Mouse (Mus musculus) heart, embryonic 15.5 days (tissue): Measurements from ENCODE around the gene Gm45194. TPM values are rescaled to one million over a fixed set of nuclear protein-coding genes. Genes with fewer than 3 reads are reported as not detected.

Experiments used
- ATAC-seq: fragments of 200-750 bp; cut with Nextera tagmentation; replicated peaks from 2 replicates; pipeline ENCODE4 v1.8.0; 2017; ENCODE audit warnings: low read depth, moderate TSS enrichment; ENCODE audit not compliant: insufficient number of reproducible peaks, insufficient read depth, low FRiP score
- H3K27ac ChIP-seq: fragments of 300-500 bp; sonication (generic); 2 replicates; pipeline ENCODE4 v1.5.1; 2015; ENCODE audit warnings: mild to moderate bottlenecking, inconsistent platforms
- H3K27me3 ChIP-seq: fragments of 300-500 bp; sonication (generic); 2 replicates; pipeline ENCODE4 v1.6.1; 2015; ENCODE audit warnings: inconsistent platforms
- H3K36me3 ChIP-seq: fragments of 300-500 bp; sonication (generic); 2 replicates; pipeline ENCODE4 v1.6.1; 2015; ENCODE audit warnings: mild to moderate bottlenecking, inconsistent platforms
- H3K4me1 ChIP-seq: fragments of 300-500 bp; sonication (generic); replicated peaks from 2 replicates; pipeline ENCODE4 v1.6.1; 2015; ENCODE audit warnings: inconsistent platforms
- H3K4me2 ChIP-seq: fragments of 300-500 bp; sonication (generic); 2 replicates; pipeline ENCODE4 v1.6.1; 2015; ENCODE audit warnings: inconsistent platforms, mild to moderate bottlenecking, moderate library complexity
- H3K4me3 ChIP-seq: fragments of 300-500 bp; sonication (generic); 2 replicates; pipeline ENCODE4 v1.5.1; 2015; ENCODE audit warnings: mild to moderate bottlenecking, inconsistent platforms
- H3K9ac ChIP-seq: fragments of 300-500 bp; sonication (generic); 2 replicates; pipeline ENCODE4 v1.6.1; 2015; ENCODE audit warnings: mild to moderate bottlenecking, inconsistent platforms
- H3K9me3 ChIP-seq: fragments of 300-500 bp; sonication (generic); replicated peaks from 2 replicates; pipeline ENCODE4 v1.6.1; 2016; ENCODE audit warnings: inconsistent platforms
- WGBS: fragments of 180-500 bp; shearing (Covaris S2); methylation state at CpG from one replicate; pipeline ENCODE4 v1.1.7; 2015; ENCODE audit warnings: mixed read lengths; 5-methylcytosine and 5-hydroxymethylcytosine counted together
- polyA plus RNA-seq: library from polyadenylated mRNA; unstranded; fragments of >200 nt; fragmentation: Nextera tagmentation; extraction: Ambion mirVana; gene quantifications from 2 replicates; pipeline ENCODE4 v1.2.1, GENCODE M21; 2015

Gene Gm45194
- polyA plus RNA-seq, 1 experiment from 2014 or later, result not detected

- H3K36me3 ChIP-seq, result no peaks in the 10 kb centered on the region
- H3K27me3 ChIP-seq, result no peaks in the 10 kb centered on the region
- H3K27ac ChIP-seq, result peak overlapping the region; percentile 40; the same call in 1 of the 2 replicates
- H3K4me3 ChIP-seq, result no peak overlapping the region
- H3K4me1 ChIP-seq, result no peaks in the 10 kb centered on the region
- no peak overlapping the region for H3K9ac ChIP-seq
- 37% methylated on average over 2 of the region's 2 CpGs for whole genome bisulfite sequencing
- no peak overlapping the region for H3K4me2 ChIP-seq
- H3K9me3 ChIP-seq, result no peaks in the 10 kb centered on the region
- ATAC-seq, result no peak
Observed at GRCm38 (mm10) chrX:112255513-112255912, 364.3 kb downstream of the Gm45194 start.

DNA sequence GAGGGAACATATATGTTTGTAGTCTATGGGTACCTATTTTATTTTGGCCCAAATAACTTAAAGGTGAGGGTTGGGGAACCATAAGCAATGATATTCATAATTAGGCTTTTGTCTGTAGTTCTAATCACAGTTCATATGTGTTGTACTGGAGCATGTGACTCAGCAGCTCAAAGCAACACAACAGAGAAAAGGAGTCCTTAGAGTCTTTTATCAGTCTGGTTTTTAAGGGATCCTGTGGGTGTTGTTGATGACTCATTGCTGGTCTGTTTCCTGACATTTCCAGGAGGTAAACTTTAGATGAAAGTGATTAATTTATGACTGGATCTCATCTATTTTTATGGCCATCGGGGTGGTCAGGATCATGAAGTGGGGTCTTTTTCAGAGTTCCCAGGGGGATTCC lies 382.4 kb downstream of the Gm45194 start:
- H3K36me3 ChIP-seq, result no peaks in the 10 kb centered on the region
- H3K27ac ChIP-seq, result no peak overlapping the region
- 76% methylated on average over 1 of the region's 1 CpGs for WGBS
- ATAC-seq, result no peak
- H3K4me3 ChIP-seq, result no peak overlapping the region
- no peak overlapping the region for H3K4me2 ChIP-seq
- no peaks in the 10 kb centered on the region for H3K27me3 ChIP-seq
- no peaks in the 10 kb centered on the region for H3K4me1 ChIP-seq
- H3K9ac ChIP-seq, result no peak overlapping the region
- no peaks in the 10 kb centered on the region for H3K9me3 ChIP-seq

Other genes with a start within 250 kb of the Gm45194 start
- gene Hdx, start 194.3 kb upstream of the Gm45194 start, polyA plus RNA-seq, result 0.47 and 0.54 TPM in 2 replicates
- gene Tex16, start 119.6 kb downstream of the Gm45194 start, polyA plus RNA-seq, result 0.04 and 0.06 TPM in 2 replicates